Mouse (Mus musculus): ENCODE measurements around the gene Gsg1l. TPM values are rescaled to one million over a fixed set of nuclear protein-coding genes. Genes with fewer than 3 reads are reported as not detected.

The Gsg1l gene
- polyA plus RNA-seq, 1 experiment from 2014 or later = 0.21 TPM

Other genes with a start within 250 kb of the Gsg1l start
- 58.7 and 59.7 TPM in 2 replicates for gene Xpo6, start 118.1 kb upstream of the Gsg1l start, polyA plus RNA-seq (2014; fragmentation: Nextera tagmentation; extraction: Ambion mirVana)
- 13.6 and 14.2 TPM in 2 replicates for gene Sbk1, start 190.2 kb upstream of the Gsg1l start, polyA plus RNA-seq (2014; fragmentation: Nextera tagmentation; extraction: Ambion mirVana)